Mouse (Mus musculus): ENCODE results near the gene Fads6.

Fads6 gene

DNA sequence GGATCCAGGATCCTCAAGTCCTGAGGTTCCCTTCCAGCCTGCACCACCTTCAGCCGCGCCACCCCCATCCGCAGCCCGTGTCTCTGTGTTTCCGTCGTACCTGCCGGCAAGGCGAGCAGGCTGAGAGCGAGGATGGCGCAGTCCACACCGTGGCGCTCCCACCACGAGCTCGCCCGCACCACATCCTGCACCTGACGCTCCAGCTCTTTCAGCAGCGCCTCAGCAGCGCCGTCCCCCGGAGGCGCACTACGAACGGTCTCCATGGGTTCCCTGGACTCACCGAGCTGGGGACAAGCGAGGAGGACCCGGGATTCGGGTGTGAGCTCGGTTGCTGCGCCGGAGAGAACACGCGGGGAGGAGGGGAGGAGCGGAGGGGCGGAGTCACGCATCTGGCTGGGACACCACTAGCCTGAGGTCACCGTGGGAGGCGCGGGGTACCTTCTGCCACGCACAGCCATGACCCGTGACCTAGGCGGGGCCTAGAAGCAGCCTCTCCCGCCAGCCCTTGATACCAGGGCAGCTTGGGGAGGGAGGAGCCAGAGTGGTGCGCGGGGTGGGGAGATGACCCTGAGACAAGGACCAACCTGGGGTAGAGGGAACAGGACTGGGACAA is at the start of gene Fads6:
Gene Fads6 (minus strand): TSS at position 450 of the 613 bp plus-strand sequence.
- DNase-seq (ENCODE audit: low spot score), result peak; percentile 66

DNA sequence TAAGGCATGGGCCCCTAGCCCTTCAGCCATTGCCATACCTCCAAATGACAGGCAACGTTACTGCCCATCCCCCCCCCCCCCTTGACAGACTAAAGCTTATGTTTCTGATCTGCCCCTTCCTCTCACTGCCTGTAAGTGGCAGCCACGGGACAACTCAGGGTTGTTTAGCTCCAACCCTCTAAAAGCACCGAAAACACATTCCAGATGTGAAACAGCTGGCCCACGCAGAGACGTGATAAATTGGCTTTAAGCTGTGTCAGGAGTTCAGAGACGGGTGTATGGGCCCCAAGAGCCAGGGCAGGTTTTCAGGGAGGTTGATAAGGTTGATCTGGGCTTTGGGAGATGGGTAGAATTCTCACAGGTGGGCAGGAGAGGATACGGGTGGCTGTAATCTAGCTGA is 48.1 kb upstream of the Fads6 start:
- DNase-seq (ENCODE audit: low spot score), result no peak

DNA sequence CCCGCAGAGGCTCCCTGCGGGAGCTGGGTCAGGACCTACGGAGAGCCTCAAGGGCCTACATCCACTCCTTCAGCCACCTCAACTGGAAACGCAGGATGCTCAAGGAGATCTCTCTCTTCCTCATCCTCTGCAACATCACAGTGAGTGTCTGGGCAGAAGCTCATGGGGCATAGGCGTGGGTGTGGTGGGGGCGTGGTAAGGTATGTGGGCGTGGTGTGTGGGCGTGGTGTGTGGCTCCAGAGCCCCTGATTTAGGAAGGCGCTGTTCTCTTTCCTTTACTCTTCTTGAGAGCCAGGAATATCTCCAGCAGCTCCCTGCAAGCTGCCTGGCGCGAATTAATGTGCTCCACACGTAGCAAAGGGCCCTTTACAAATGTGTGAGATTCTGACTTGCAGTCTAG is 47.5 kb upstream of the Fads6 start:
- no peak for DNase-seq (ENCODE audit: low spot score)

DNA sequence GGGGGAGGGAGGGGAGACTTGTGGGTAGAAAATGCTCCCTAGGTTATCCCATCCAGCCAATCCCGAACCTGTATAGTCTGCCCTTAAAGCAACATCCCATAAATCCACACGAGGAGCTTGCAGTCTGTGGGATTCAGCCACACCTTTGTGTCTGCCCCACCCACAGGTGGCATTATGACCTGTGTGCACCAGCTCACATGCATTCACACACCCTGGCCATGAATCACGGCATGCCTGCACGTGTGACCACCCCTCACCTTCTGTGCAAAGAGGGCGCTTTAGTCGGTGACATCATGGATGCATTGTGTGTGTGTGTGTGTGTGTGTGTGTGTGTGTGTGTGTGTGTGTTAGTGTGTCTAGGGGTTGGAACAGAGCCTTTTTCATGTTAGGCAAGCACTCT is 44.4 kb upstream of the Fads6 start:
- DNase-seq (ENCODE audit: low spot score), result no peak

DNA sequence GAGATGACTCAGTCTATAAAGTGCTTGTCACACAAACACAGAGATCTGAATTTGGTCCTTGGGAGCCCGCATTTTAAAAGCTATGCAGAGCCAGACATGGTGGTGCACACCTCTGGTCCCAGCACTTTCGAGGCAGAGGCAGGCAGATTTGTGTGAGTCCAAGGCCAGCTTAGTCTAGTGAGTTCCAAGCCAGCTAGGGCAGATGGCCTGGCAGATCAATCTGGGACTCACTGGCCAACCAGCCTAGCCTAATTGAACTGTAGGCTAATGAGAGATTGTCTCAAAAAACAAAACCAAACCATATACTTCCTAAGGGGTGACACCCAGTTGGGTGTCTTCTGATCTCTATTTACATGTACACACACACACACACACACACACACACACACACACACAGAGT is 43.8 kb upstream of the Fads6 start:
- no peak for DNase-seq (ENCODE audit: low spot score)

DNA sequence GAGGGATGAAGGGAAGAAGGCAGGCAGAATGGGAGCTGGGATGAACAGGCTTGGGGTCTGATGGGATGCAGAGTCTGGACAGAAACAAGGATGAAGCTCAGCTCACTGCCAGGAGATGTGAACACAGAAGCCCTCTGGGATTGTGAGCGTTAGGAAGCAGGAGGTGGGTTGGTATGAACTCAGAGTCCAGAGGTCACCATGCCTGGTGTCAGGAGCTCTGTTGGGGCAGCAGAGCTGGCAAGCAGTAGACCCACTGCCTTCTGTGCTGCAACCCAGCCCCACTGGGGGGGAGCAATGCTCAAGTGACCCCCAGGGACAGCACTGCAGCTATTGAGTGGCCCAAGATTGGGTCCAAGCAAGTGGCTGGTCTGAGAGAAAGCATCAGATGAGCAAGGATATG is 40.4 kb upstream of the Fads6 start:
- no peak for DNase-seq (ENCODE audit: low spot score)

DNA sequence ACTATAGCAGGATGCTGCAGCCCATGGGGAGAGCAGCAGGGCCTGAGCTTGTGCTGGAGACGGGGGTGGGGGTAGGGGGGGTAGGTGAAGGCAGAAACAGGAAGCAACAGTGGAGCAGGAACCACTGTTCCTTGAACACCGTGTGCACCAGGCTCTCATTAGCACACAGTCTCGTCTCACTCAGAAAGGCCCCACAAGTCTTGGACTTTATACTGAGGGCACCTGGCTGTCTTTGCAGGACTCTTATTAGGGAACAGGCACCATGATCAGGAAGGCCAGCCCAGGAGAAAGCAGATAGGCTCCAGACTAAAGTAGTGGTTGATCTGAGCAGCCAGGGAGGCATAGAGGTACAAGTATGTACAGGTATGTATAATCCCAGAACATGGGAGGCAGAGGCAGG is 39.9 kb upstream of the Fads6 start:
- no peak for DNase-seq (ENCODE audit: low spot score)

DNA sequence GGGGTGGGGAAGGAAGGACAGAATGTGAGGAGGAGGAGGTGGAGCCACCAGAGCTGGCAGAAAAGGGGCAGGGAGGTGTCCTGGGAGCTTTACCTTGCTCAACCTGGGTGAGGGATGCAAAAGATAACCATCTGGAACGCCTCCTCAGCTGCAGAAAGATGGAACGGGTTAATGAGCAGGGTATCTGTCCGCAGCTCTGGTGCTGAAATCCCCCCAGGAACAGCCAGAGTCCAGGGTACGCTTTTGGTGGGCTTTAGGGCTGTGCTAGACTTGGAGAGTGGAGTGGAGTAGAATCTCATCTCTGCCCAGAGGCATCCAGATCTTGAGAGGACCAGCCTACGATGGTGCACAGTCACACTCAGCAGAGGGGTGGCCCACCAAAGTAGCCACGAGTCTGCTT is 38.7 kb upstream of the Fads6 start:
- DNase-seq (ENCODE audit: low spot score), result no peak

DNA sequence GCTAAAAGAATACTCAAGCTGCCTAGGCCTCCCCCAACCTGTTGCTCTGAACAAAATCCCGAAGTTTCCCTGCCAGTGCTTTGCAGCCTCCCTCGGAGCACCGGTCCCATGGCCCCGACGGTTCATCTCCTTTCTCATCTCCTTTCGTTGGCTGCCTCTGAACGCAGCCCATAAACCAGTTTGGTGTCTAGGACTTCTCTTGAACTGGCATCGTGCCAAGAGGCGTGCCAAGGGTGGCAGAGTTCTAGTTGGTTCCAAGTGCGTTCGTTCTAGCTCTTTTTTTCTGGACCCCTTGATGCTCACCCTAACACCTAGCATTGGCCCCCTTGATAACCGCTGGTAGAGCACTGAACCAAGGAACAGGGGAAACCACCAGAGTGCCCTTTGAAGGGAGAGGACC is 37.8 kb upstream of the Fads6 start:
- DNase-seq (ENCODE audit: low spot score), result no peak

DNA sequence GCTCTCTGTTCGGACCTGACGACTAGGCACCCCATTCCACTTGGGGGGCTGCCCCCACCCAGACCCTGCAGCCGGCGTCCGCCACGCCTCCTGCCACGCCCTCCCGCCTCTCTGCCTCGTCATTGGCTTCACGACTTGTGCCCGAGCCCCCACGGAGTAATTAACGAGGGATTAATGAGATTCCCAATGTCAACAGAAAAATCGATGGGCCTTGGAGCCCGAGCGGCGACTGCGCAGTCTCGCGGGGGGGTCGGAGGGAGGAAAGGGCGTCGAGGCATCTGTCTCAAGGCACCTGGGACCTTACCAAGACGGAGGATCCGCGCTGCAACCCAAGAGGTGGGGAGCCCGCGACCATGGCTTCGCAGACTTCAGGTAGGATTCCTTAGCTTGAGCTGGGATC is 37.1 kb upstream of the Fads6 start, which contains the start of gene Otop3:
Gene Otop3 (plus strand): TSS at position 201 of the 400 bp plus-strand sequence.
- peak; percentile 56 for DNase-seq (ENCODE audit: low spot score)

DNA sequence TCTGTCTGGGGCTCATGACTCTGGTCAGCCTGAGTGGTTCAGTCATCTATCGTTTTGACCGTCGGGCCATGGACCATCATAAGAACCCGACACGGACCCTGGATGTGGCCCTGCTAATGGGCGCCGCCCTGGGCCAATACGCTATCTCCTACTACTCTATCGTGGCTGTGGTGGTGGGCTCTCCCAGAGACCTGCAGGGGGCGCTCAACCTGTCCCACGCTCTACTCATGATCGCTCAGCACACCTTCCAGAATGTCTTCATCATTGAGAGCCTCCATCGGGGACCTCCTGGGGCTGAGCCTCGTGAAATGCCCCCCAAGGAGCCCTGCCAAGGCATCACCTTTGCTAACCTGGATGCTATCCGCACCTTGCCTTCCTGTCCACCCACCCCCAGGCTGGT is 31.9 kb upstream of the Fads6 start:
- no peak for DNase-seq (ENCODE audit: low spot score)

DNA sequence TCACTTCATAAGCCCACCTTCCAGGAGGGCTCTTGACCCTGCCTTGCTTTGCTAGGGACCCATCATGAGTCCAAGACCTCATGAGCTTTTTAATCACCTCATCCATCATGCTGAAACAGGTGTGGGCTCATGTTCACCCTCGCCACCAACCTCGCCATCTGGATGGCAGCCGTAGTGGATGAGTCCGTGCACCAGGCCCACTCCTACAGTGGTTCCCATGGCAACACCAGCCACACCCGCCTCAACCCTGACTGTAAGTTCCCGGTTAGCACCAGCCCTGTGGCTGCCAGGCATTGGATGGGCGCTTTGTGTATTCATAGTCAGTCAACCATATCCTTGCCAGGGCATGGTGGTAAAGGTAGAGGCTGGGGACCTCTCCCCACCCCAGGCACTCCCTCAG is 29.3 kb upstream of the Fads6 start:
- no peak for DNase-seq (ENCODE audit: low spot score)

DNA sequence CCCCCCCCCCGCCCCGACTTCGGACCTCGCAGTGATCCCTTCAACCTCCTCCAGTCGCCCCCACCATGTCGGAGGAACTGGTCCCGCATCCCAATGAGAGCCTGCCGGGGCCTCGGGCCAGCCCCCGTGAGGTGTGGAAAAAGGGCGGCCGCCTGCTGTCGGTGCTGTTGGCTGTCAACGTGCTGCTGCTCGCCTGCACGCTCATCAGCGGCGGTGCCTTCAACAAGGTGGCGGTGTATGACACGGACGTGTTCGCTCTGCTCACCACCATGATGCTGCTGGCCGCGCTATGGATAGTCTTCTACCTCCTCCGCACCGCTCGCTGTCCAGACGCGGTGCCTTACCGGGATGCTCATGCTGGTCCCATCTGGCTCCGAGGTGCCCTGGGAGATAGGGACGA is 25.9 kb upstream of the Fads6 start:
- DNase-seq (ENCODE audit: low spot score), result no peak

DNA sequence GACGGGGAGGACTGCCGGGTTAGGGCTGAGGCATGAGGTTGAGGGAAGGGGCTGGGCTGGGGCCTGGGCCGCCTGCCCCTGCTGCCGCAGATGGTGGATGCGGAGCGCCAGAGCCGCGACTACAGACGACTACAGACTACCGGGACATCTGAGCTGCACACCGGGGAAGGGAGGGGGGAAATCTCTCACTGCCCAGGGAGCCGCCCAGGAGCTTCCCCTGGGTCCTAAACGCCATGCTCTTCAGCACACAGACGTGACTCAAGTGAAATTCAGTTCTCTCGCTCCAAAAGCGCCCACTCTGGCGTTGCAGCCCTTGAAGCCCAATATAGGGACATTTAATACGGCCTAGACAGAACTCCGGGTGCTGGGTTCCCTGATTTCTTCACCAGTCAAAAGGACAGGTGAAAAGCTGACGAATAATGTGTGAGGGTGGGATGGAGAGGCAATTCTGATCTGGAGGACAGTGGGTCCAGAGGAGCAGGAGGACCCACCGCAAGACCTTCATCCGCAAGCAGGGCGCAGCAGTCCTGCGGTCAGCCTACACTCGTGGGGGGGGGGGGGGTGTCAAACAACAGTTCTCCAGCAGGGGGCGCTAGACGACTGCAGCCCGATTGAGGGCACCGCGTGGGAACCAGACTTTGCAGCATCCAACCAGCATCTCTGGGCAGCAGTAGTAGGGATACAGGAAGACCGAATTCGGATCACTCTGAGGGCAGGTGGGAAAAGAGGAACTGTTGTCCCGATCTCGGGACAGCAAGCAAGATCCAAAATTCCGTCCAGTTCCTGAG is 24.6 kb upstream of the Fads6 start, which contains the start of gene Ush1g:
Gene Ush1g (minus strand): TSS at position 136 of the 788 bp plus-strand sequence.
- DNase-seq (ENCODE audit: low spot score), result peak; percentile 87

DNA sequence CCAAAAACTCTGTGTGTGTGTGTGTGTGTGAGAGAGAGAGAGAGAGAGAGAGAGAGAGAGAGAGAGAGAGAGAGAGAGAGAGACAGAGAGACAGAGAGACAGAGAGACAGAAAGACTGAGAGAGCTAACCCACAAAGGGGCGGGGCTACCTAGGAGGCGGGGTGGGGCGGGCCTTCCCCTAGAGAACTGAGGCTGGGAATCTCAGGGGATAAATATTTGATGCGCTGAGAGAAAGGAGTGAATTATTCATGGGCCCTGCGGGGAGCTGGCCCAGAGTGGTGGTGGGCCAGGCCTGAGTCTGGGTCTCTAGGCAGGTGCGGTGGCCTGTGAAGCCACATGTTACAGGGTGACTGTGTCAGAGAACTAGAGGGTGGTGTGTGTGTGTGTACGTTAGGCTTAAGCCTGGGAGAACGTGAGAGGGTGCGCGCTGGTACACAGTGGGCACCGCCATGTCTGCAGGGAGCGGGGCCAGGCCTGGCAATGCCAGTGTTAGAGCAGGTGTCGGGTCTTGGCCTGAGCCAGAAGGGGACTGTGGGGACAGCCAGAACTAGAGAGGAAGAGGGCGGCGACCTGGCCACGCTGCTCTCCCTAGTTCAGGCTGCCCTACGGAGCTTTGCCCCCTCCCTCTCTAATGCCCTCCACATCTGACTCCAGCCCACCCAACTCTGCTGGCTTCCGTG is 22.4 kb upstream of the Fads6 start:
- DNase-seq (ENCODE audit: low spot score), result peak; percentile 61

DNA sequence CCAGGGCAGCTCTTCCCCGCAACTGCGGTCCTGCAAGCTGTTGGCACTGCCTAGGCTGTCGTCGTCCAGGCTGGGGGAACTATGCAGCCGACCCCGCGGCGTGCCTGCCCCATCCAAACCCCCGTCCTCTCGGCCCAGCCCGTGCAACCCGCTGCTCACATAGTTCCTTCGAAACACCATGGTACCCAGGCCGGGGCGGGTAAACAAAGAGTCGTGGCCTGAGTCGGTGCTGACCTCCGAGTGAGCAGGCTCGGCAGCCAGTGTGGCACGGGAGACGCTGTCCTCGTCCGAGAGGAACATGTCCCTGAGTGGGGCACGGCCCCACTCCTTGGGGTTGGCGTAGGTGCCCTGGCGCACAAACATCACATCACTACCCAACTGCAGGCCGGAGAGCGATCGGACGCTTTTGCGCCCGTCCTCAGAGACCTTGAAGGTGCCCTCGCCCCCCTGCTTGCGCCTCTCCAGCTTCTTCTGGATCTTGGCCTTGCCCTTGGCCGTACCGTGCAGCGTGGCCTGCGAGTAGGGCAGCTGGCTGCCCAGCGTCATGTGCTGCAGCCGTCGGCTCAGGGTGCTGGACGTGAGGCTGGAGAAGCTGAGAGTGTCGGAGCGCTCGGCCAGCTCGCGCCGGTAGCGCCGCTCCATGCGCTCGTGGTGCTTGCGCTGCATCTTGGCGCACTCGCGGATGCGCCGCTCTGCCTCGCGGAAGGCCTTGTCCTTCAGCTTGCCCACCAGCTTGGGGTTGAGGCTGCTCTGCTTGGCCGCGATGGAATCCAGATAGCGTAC is 21.0 kb upstream of the Fads6 start:
- no peak for DNase-seq (ENCODE audit: low spot score)

DNA sequence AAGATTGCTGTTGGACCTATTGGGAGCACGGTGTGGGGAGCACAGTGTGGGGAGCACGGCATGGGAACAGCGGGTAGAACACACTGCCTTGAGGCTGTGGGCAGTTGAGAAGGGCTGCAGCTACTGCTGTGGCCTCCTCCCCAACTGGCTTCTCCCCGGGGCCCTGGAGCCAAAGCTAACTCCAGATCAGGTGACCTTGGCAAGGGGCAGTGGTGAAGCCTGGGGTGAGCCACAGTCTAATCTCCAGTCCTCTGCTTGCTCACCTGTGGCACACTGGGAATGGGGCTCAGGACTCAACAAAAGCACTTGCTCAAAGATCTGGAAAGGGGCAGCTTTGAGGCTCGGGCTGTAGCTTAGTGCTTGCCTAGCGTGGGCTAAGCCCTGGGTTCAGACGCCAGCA is 19.7 kb upstream of the Fads6 start:
- DNase-seq (ENCODE audit: low spot score), result no peak

DNA sequence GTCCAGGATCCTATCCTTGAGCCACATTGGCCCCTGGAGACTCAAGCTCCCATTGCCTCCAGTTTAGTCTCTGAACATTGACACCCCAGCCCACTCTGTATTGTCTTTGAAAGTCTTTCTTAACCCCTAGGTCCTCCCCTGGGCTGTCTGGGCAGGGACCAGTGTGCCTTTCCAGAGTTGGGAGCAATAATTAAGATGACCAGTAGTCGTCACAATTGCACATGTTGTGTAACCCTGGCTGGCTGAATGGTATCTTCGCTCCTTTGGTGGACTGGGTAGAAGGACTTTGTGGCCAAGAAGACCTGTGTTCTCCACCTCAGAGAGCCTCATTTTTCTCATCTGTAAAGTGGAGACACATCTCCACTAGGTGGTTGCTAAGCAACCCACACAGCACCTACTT is 16.8 kb upstream of the Fads6 start:
- peak; percentile 42 for DNase-seq (ENCODE audit: low spot score)

DNA sequence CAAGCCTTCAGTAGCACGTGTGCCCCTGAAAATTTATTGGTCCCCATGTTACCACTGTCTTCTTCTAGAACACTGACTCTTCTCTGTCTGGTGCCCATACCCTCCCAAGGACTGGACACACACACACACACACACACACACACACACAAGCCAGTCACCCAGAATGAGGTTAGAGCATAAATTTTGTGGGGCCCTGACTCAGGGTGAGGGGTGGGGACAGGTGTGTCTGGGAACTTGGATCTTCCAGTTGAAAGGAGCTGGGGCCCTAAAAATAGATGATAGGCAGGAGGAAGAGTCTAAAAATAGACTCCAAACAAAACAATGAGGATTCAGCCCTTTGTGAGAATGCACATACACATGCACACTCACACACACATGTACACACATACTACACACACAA is 11.3 kb upstream of the Fads6 start:
- no peak for DNase-seq (ENCODE audit: low spot score)

DNA sequence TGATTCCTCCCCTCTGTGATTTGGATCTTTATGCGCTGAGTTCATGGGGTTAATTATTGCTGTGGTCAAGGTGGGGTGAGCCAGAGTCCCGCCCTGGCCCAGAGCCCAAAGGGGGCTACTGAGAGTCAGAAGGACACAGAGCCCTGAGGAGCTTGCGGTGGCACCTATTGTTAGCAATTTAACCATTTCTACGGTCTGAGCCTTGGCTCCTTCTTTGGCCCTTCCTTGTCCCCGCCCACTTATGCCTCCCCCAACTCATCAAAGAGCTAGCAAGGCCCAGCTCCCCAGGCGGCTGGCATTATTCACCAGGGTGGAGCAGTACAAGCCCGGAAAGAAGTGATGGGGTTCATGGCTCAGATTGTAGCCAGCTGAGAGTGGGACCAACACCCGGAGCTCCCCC is 9.4 kb upstream of the Fads6 start, which contains the start of gene Otop2:
Gene Otop2 (plus strand): TSS at position 301 of the 400 bp plus-strand sequence.
- DNase-seq (ENCODE audit: low spot score), result no peak

DNA sequence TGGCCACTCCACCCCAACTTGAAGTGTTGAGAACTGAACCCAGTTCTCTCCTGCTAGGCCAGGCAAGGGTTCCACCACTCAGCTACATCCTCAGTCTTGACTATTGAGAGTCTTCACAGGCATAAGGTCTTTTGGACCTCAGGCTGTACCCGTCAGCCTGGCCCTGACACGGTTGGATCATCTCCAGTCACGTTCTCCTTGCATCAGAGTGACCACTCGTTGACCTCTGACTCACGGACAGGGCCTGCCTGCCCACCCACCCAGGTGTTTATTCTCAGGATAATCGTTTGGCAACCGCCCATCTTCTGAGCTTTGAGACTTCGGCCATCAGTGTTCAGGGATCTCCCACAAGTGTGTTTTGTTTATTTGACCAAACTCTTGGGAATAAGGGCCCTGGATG is 5.7 kb upstream of the Fads6 start:
- DNase-seq (ENCODE audit: low spot score), result no peak

DNA sequence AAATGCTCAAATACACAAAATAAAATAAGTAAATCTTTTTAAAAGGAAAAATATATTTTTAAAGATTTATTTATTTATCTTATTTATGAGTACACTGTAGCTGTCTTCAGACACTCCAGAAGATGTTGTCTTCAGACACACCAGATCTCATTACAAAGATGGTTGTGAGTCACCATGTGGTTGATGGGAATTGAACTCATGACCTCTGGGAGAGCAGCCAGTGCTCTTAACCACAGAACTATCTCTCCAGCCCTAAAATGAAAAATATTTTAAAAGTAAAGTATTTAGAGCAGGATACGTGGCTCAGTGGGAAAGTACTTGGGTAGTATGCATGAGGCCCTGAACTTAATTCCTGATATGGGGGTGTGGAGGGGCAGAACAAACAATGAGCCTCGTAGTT is 3.9 kb upstream of the Fads6 start:
- no peak for DNase-seq (ENCODE audit: low spot score)
